Mouse (Mus musculus): ENCODE data around the gene Pex6. TPM values are rescaled to one million over a fixed set of nuclear protein-coding genes. Genes with fewer than 3 reads are reported as not detected.
"Not testable (repeated sequence)": the region's sequence is repeated elsewhere in the genome, so short reads cannot be mapped to it uniquely, and the experiment has no call there.

Gene Pex6
- polyA plus RNA-seq, 1 experiment from 2014 or later, result 21.0 TPM

DNA sequence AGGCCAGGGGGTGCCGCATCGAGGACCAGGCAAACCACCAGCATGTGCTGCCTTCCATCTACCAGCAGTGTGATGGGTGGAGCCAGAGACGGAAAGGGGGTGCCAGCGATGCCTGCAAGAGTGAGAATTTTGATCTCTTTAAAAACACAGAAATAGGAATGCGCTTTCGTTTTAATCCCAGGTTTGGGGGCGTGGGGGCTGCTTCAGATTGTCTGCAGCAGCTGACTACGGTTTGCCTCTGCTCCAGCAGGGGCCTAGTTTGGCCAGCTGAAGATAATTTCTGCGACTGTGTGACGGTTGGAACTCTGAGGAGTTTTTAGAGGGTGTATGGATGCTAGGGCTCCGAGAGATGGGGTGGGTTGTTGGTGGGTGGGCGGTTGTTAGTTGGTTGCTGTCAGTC, 47.5 kb downstream of the Pex6 start:
- 89% methylated on average over 12 of the region's 12 CpGs for WGBS
- no peak for ATAC-seq (ENCODE audit: low FRiP score, low TSS enrichment)

DNA sequence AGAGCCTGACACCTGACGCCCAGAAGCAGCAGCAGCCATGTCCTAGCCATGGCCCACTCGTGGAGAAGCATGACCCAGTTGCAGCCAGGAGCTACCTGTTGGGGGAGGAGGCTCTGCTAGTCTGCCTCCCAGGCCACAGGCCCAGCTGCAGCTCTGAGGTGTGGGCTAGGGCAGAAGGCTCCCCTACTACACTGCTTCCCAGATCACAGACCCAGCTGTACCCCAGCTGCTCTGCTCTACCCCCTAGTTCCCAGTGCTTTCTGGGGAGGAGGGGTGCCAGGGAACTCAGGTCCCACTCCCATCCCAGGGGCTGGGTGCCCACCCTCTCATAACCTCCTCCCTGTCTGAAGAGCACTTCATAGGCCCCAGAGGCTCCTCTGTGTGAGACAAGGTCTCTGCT, 52.3 kb downstream of the Pex6 start, which contains the start of gene Ptcra:
TSS of gene Ptcra (minus strand) at position 169 of the 400 bp plus-strand sequence.
- no peak for ATAC-seq (ENCODE audit: low FRiP score, low TSS enrichment)
- Histone ChIP-seq H3K27me3 (ENCODE audit: control insufficient read depth, insufficient read depth, low read length) (no peaks in the 10 kb centered on the region), H3K9me3 (ENCODE audit: control insufficient read depth, low read length) (no peaks in the 10 kb centered on the region), H3K27ac (ENCODE audit: low read depth, low read length) (no peak within 1 kb of the TSS), H3K4me1 (ENCODE audit: control insufficient read depth, insufficient read depth, low read length) (no peaks in the 10 kb centered on the region), H3K4me2 (replicated peaks; ENCODE audit: low read depth, low read length) (no peak within 1 kb of the TSS), H3K9ac (ENCODE audit: low read depth, low read length) (no peak within 1 kb of the TSS), H3K4me3 (ENCODE audit: low read length) (no peak within 1 kb of the TSS), H3K36me3 (ENCODE audit: control insufficient read depth, insufficient read depth, low read length) (no peaks in the 10 kb centered on the region)
- WGBS, result 52% methylated on average over 2 of the region's 2 CpGs

More for the DNA sequence above, 47.5 kb downstream of the Pex6 start:
- H3K9ac ChIP-seq (ENCODE audit: low read depth, low read length), result no peak overlapping the region
- H3K27ac ChIP-seq (ENCODE audit: low read depth, low read length), result no peak overlapping the region
- no peak overlapping the region for H3K4me3 ChIP-seq (ENCODE audit: low read length)
- H3K36me3 ChIP-seq (ENCODE audit: control insufficient read depth, insufficient read depth, low read length), result no peaks in the 10 kb centered on the region
- no peaks in the 10 kb centered on the region for H3K9me3 ChIP-seq (ENCODE audit: control insufficient read depth, low read length)
- H3K4me1 ChIP-seq (ENCODE audit: control insufficient read depth, insufficient read depth, low read length), result no peaks in the 10 kb centered on the region
- H3K4me2 ChIP-seq (replicated peaks; ENCODE audit: low read depth, low read length), result no peak overlapping the region
- no peaks in the 10 kb centered on the region for H3K27me3 ChIP-seq (ENCODE audit: control insufficient read depth, insufficient read depth, low read length)

DNA sequence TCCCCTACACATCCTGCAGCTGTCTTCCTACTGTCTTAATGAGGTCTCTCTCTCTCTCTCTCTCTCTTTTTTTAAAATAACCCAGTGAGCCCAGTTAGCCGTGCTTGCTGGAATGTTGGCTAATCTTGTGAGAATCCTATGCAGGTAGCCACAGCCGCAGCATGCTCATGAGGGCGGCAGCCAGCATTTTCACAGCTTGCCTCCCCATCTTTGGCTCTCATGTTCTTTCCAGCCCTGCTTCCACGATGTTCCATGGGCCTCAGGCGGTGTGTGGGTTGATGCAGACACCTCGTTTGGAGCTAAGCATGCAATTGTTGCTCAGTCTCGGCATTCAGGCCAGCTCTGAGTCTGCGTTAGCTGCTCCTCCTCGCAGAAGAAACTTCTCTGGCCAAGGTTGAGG, 53.7 kb downstream of the Pex6 start:
- H3K27ac ChIP-seq (ENCODE audit: low read depth, low read length); H3K36me3 ChIP-seq (ENCODE audit: control insufficient read depth, insufficient read depth, low read length); H3K27me3 ChIP-seq (ENCODE audit: control insufficient read depth, insufficient read depth, low read length); ATAC-seq (ENCODE audit: low FRiP score, low TSS enrichment); H3K4me1 ChIP-seq (ENCODE audit: control insufficient read depth, insufficient read depth, low read length); H3K4me2 ChIP-seq (replicated peaks; ENCODE audit: low read depth, low read length); H3K9me3 ChIP-seq (ENCODE audit: control insufficient read depth, low read length); H3K9ac ChIP-seq (ENCODE audit: low read depth, low read length); H3K4me3 ChIP-seq (ENCODE audit: low read length): not testable (repeated sequence)
- WGBS, result 73% methylated on average over 8 of the region's 9 CpGs

DNA sequence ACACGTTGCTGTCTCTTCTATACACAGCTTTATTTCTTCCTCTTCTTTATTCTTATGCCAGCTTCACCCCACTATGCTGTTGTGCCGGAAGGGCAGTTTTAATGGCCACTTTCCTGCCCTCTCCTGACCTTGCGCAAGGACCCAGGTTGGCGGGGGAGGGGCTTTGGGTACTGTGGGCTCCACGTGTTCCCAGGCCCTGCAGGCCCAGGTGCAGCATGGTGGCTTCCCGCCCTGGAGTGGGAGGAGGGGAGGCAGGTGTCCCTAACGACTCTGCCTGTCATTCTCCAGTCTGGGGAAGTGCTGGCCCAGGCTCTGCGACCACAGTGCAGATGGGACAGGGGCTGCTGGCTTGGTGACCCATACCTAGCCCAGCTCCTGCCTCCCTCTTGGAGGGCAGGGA, 56.6 kb downstream of the Pex6 start:
- Histone ChIP-seq H3K27ac (ENCODE audit: low read depth, low read length) (no peak overlapping the region), H3K9me3 (ENCODE audit: control insufficient read depth, low read length) (no peaks in the 10 kb centered on the region), H3K4me3 (ENCODE audit: low read length) (no peak overlapping the region), H3K9ac (ENCODE audit: low read depth, low read length) (no peak overlapping the region), H3K4me2 (replicated peaks; ENCODE audit: low read depth, low read length) (no peak overlapping the region), H3K27me3 (ENCODE audit: control insufficient read depth, insufficient read depth, low read length) (no peaks in the 10 kb centered on the region), H3K4me1 (ENCODE audit: control insufficient read depth, insufficient read depth, low read length) (peaks cover 4% of the 10 kb centered on the region; the same call in 1 of the 2 replicates), H3K36me3 (ENCODE audit: control insufficient read depth, insufficient read depth, low read length) (no peaks in the 10 kb centered on the region)
- 41% methylated on average over 8 of the region's 8 CpGs for WGBS
- no peak for ATAC-seq (ENCODE audit: low FRiP score, low TSS enrichment)

DNA sequence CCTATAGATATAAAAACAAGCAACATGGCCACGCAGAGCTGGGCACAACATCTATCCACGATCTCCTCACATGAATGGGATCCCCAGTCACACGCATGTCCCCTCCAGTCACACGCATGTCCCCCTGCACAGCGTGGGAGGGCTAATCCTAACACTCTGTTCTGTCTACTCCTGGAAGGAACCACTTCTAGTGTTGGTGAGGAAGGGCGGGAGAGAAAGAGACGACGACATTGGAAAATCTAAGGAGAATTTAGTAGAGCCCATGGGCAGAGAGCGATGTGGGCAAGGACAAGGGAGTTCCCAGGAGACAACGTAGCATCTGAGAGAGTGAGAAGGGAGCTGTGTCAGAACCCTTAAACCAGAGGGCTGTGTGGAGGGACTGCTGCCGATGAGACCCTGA, 59.3 kb downstream of the Pex6 start:
- H3K4me1 ChIP-seq (ENCODE audit: control insufficient read depth, insufficient read depth, low read length), result peaks cover 7% of the 10 kb centered on the region; the same call in 1 of the 2 replicates
- ATAC-seq (ENCODE audit: low FRiP score, low TSS enrichment), result no peak
- no peaks in the 10 kb centered on the region for H3K9me3 ChIP-seq (ENCODE audit: control insufficient read depth, low read length)
- H3K27ac ChIP-seq (ENCODE audit: low read depth, low read length), result no peak overlapping the region
- WGBS, result 92% methylated on average over 11 of the region's 11 CpGs
- H3K36me3 ChIP-seq (ENCODE audit: control insufficient read depth, insufficient read depth, low read length), result peaks cover 16% of the 10 kb centered on the region
- no peak overlapping the region for H3K4me2 ChIP-seq (replicated peaks; ENCODE audit: low read depth, low read length)
- no peak overlapping the region for H3K9ac ChIP-seq (ENCODE audit: low read depth, low read length)
- no peak overlapping the region for H3K4me3 ChIP-seq (ENCODE audit: low read length)
- no peaks in the 10 kb centered on the region for H3K27me3 ChIP-seq (ENCODE audit: control insufficient read depth, insufficient read depth, low read length)

DNA sequence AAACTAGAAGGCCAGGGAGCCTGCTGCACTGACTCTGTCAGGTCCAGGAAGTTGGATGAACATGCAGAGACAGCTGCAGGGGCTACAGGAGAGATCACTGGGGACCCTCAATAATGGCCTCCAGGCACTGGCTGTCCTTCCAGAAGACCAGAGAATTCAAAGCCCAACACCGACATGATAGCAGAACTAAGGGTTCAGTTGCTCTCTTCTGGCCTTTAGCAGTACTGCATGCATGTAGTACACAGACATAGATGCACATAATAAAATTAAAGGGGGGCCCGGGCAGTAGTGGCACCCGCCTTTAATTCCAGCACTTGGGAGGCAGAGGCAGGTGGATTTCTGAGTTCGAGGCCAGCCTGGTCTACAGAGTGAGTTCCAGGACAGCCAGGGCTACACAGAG, 59.8 kb downstream of the Pex6 start:
- 91% methylated on average over 4 of the region's 4 CpGs for WGBS
- H3K9me3 ChIP-seq (ENCODE audit: control insufficient read depth, low read length), result no peaks in the 10 kb centered on the region
- H3K4me1 ChIP-seq (ENCODE audit: control insufficient read depth, insufficient read depth, low read length), result peaks cover 7% of the 10 kb centered on the region; the same call in 1 of the 2 replicates

DNA sequence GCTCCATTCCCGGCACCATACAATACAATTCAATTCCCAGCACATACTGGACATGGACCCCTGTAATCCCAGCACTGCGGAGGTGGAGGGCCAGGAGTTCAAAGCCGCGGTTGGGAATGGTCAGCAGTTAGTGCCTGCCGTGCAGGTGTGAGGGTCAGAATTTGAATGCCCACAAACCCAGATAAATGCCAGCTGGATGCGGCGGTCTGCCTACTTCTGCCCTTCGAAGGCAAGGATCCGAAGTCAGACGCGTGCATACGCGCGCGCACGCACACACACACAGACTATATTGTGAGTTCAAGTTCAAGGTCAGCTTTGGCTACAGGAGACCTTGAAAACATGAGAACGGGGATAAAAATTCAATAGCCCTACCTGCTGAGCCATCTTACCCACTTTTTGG, 60.4 kb downstream of the Pex6 start:
- no peaks in the 10 kb centered on the region for H3K27me3 ChIP-seq (ENCODE audit: control insufficient read depth, insufficient read depth, low read length)
- no peak for ATAC-seq (ENCODE audit: low FRiP score, low TSS enrichment)

More for the DNA sequence above, 59.8 kb downstream of the Pex6 start:
- Histone ChIP-seq H3K4me2 (replicated peaks; ENCODE audit: low read depth, low read length) (no peak overlapping the region), H3K27ac (ENCODE audit: low read depth, low read length) (no peak overlapping the region), H3K4me3 (ENCODE audit: low read length) (no peak overlapping the region), H3K36me3 (ENCODE audit: control insufficient read depth, insufficient read depth, low read length) (peaks cover 21% of the 10 kb centered on the region), H3K9ac (ENCODE audit: low read depth, low read length) (no peak overlapping the region), H3K27me3 (ENCODE audit: control insufficient read depth, insufficient read depth, low read length) (no peaks in the 10 kb centered on the region)
- ATAC-seq (ENCODE audit: low FRiP score, low TSS enrichment), result no peak

DNA sequence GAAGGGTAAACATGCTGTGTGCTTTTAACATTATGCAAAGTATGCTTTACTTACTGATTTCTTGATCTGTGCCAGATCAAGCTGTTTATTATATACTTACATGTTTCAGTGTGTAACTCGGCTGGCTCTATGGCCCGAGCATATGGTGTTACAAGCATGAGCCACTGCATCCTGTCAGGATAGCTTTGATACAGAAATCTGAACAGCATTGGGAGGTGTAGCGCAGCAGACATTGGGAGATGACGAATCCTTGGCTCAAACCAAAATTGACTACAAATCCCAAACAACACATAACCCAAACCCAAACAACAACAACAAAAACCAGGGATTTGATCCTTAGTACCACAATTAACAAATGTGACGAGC, 60.8 kb downstream of the Pex6 start:
- no peaks in the 10 kb centered on the region for H3K27me3 ChIP-seq (ENCODE audit: control insufficient read depth, insufficient read depth, low read length)
- H3K9ac ChIP-seq (ENCODE audit: low read depth, low read length), result peak overlapping the region; percentile 78; the same call in 1 of the 2 replicates
- peak; percentile 45 for ATAC-seq (ENCODE audit: low FRiP score, low TSS enrichment)
- peak overlapping the region; percentile 57 for H3K4me2 ChIP-seq (replicated peaks; ENCODE audit: low read depth, low read length)
- peaks cover 7% of the 10 kb centered on the region; the same call in 1 of the 2 replicates for H3K4me1 ChIP-seq (ENCODE audit: control insufficient read depth, insufficient read depth, low read length)
- H3K36me3 ChIP-seq (ENCODE audit: control insufficient read depth, insufficient read depth, low read length), result peaks cover 29% of the 10 kb centered on the region
- no peaks in the 10 kb centered on the region for H3K9me3 ChIP-seq (ENCODE audit: control insufficient read depth, low read length)
- WGBS, result 8% methylated on average over 5 of the region's 5 CpGs
- peak overlapping the region; percentile 60 for H3K4me3 ChIP-seq (ENCODE audit: low read length)
- H3K27ac ChIP-seq (ENCODE audit: low read depth, low read length), result peak overlapping the region; percentile 44

More for the DNA sequence above, 60.4 kb downstream of the Pex6 start:
- peak overlapping the region; percentile 60 for H3K4me3 ChIP-seq (ENCODE audit: low read length)
- peak overlapping the region; percentile 57 for H3K4me2 ChIP-seq (replicated peaks; ENCODE audit: low read depth, low read length)
- no peak overlapping the region for H3K27ac ChIP-seq (ENCODE audit: low read depth, low read length)
- WGBS, result 61% methylated on average over 17 of the region's 17 CpGs
- H3K36me3 ChIP-seq (ENCODE audit: control insufficient read depth, insufficient read depth, low read length), result peaks cover 27% of the 10 kb centered on the region
- H3K4me1 ChIP-seq (ENCODE audit: control insufficient read depth, insufficient read depth, low read length), result peaks cover 7% of the 10 kb centered on the region; the same call in 1 of the 2 replicates
- peak overlapping the region; percentile 78; the same call in 1 of the 2 replicates for H3K9ac ChIP-seq (ENCODE audit: low read depth, low read length)
- no peaks in the 10 kb centered on the region for H3K9me3 ChIP-seq (ENCODE audit: control insufficient read depth, low read length)

DNA sequence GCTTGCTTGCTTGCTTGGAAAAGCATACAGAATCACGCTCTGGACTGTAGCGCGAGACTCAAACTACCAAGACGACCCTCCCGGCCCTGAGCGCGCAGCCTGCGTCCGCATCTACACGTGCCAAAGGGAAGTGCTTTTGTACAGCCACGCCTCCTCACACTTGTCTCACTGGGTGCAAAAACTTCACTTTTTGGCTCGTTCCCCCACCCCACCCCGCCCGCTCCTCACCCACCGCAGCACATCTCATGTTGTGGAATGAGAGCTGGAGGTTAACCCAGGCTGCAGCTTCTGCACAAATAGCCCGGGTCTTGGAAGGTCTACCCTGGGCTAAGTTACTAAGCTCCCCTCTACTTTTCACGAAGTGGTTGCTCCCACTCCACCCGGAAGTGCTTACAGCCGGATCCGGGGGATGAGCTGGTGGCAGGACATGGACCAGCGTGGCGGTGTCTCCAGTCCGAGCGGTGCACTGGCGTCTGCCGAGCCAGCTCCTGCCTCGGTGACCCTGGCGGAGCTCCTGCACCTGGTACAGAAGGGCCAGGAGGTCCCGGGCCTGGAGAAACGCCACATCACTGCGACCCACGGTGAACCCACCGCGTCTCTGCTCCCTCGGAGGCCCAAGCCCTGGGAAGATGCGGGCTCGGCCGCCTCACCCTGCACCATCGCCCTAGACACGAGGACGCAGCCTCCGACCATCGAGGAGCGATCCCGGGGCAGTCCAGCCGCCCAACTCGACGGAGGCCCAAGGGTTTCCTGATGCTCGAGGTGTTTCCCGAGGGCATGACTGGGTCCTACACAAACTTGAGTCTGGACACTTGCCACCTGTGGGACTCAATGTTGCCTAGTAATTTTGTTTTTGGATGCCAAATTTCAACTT, 61.4 kb downstream of the Pex6 start, which contains the start of gene 2310039H08Rik:
TSS of gene 2310039H08Rik (plus strand) at position 232 of the 874 bp plus-strand sequence.
- H3K4me2 ChIP-seq (replicated peaks; ENCODE audit: low read depth, low read length), result peak within 1 kb of the TSS; percentile 57
- peak; percentile 89 for ATAC-seq (ENCODE audit: low FRiP score, low TSS enrichment)
- H3K9me3 ChIP-seq (ENCODE audit: control insufficient read depth, low read length), result no peaks in the 10 kb centered on the region
- no peaks in the 10 kb centered on the region for H3K27me3 ChIP-seq (ENCODE audit: control insufficient read depth, insufficient read depth, low read length)
- H3K4me1 ChIP-seq (ENCODE audit: control insufficient read depth, insufficient read depth, low read length), result peaks cover 7% of the 10 kb centered on the region; the same call in 1 of the 2 replicates
- H3K27ac ChIP-seq (ENCODE audit: low read depth, low read length), result peak within 1 kb of the TSS; percentile 44
- WGBS, result under 1% methylated on average over 50 of the region's 50 CpGs
- H3K4me3 ChIP-seq (ENCODE audit: low read length), result peak within 1 kb of the TSS; percentile 60
- peaks cover 35% of the 10 kb centered on the region for H3K36me3 ChIP-seq (ENCODE audit: control insufficient read depth, insufficient read depth, low read length)
- peak within 1 kb of the TSS; percentile 78 for H3K9ac ChIP-seq (ENCODE audit: low read depth, low read length)
